Mouse (Mus musculus): ENCODE results near the gene Ifna1. TPM values are rescaled to one million over a fixed set of nuclear protein-coding genes. Genes with fewer than 3 reads are reported as not detected.

Ifna1 gene
- not detected for polyA plus RNA-seq (2014; fragmentation: Illumina TruSeq; extraction: RNeasy Lipid Tissue Mini Kit (QIAGEN cat#74804); ENCODE audit: low read depth, low replicate concordance)

GRCm38 (mm10) chr4:88849698-88850097 lies at the start of gene Ifna1:
Gene Ifna1, plus strand, starts transcription at chr4:88850087.

GRCm38 (mm10) chr4:88802954-88803353 lies 46.9 kb upstream of the Ifna1 start, which contains the start of gene Gm13287:
Gene Gm13287, plus strand, starts transcription at chr4:88803254.

GRCm38 (mm10) chr4:88805231-88805630 lies 44.7 kb upstream of the Ifna1 start, which contains the start of gene Gm13288:
Gene Gm13288, plus strand, starts transcription at chr4:88805531.

GRCm38 (mm10) chr4:88815928-88816327 lies 34.0 kb upstream of the Ifna1 start, which contains the start of gene Ifna7:
Gene Ifna7, plus strand, starts transcription at chr4:88816228.

GRCm38 (mm10) chr4:88819659-88820058 lies 30.2 kb upstream of the Ifna1 start, which contains the start of gene Ifna11:
Gene Ifna11, plus strand, starts transcription at chr4:88819959.

GRCm38 (mm10) chr4:88827116-88827515 lies 22.8 kb upstream of the Ifna1 start, which contains the start of gene Ifna6:
Gene Ifna6, plus strand, starts transcription at chr4:88827416.

GRCm38 (mm10) chr4:88835225-88835624 lies 14.7 kb upstream of the Ifna1 start, which contains the start of gene Ifna5:
Gene Ifna5, plus strand, starts transcription at chr4:88835525.

GRCm38 (mm10) chr4:88841438-88841911 lies 8.4 kb upstream of the Ifna1 start, which contains the start of gene Ifna4:
Gene Ifna4, plus strand, starts transcription at chr4:88841861.

GRCm38 (mm10) chr4:88880101-88880500 lies 30.2 kb downstream of the Ifna1 start, which contains the start of gene Ifne:
Gene Ifne, minus strand, starts transcription at chr4:88880201.

Other genes starting within 250 kb of the Ifna1 start
- gene Ifna12, start 246.7 kb upstream of the Ifna1 start, polyA plus RNA-seq (2014; fragmentation: Illumina TruSeq; extraction: RNeasy Lipid Tissue Mini Kit (QIAGEN cat#74804); ENCODE audit: low read depth, low replicate concordance): not detected
- not detected for gene C87499, start 215.7 kb upstream of the Ifna1 start, polyA plus RNA-seq (2014; fragmentation: Illumina TruSeq; extraction: RNeasy Lipid Tissue Mini Kit (QIAGEN cat#74804); ENCODE audit: low read depth, low replicate concordance)
- gene Ifna13, start 205.6 kb upstream of the Ifna1 start, polyA plus RNA-seq (2014; fragmentation: Illumina TruSeq; extraction: RNeasy Lipid Tissue Mini Kit (QIAGEN cat#74804); ENCODE audit: low read depth, low replicate concordance): not detected
- not detected for gene Ifna16, start 173.2 kb upstream of the Ifna1 start, polyA plus RNA-seq (2014; fragmentation: Illumina TruSeq; extraction: RNeasy Lipid Tissue Mini Kit (QIAGEN cat#74804); ENCODE audit: low read depth, low replicate concordance)
- gene Ifna2, start 166.2 kb upstream of the Ifna1 start, polyA plus RNA-seq (2014; fragmentation: Illumina TruSeq; extraction: RNeasy Lipid Tissue Mini Kit (QIAGEN cat#74804); ENCODE audit: low read depth, low replicate concordance): not detected
- gene Ifnab, start 158.7 kb upstream of the Ifna1 start, polyA plus RNA-seq (2014; fragmentation: Illumina TruSeq; extraction: RNeasy Lipid Tissue Mini Kit (QIAGEN cat#74804); ENCODE audit: low read depth, low replicate concordance): not detected
- 0.62 TPM for gene Gm26566, start 128.3 kb upstream of the Ifna1 start, polyA plus RNA-seq (2014; fragmentation: Illumina TruSeq; extraction: RNeasy Lipid Tissue Mini Kit (QIAGEN cat#74804); ENCODE audit: low read depth, low replicate concordance)
- 33.9 TPM for gene Klhl9, start 127.6 kb upstream of the Ifna1 start, polyA plus RNA-seq (2014; fragmentation: Illumina TruSeq; extraction: RNeasy Lipid Tissue Mini Kit (QIAGEN cat#74804); ENCODE audit: low read depth, low replicate concordance)
- not detected for gene Gm13271, start 95.2 kb upstream of the Ifna1 start, polyA plus RNA-seq (2014; fragmentation: Illumina TruSeq; extraction: RNeasy Lipid Tissue Mini Kit (QIAGEN cat#74804); ENCODE audit: low read depth, low replicate concordance)
- gene Gm13283, start 90.0 kb upstream of the Ifna1 start, polyA plus RNA-seq (2014; fragmentation: Illumina TruSeq; extraction: RNeasy Lipid Tissue Mini Kit (QIAGEN cat#74804); ENCODE audit: low read depth, low replicate concordance): not detected
- not detected for gene Gm13290, start 76.3 kb upstream of the Ifna1 start, polyA plus RNA-seq (2014; fragmentation: Illumina TruSeq; extraction: RNeasy Lipid Tissue Mini Kit (QIAGEN cat#74804); ENCODE audit: low read depth, low replicate concordance)
- gene Gm13289, start 73.2 kb upstream of the Ifna1 start, polyA plus RNA-seq (2014; fragmentation: Illumina TruSeq; extraction: RNeasy Lipid Tissue Mini Kit (QIAGEN cat#74804); ENCODE audit: low read depth, low replicate concordance): not detected
- gene Gm13272, start 70.2 kb upstream of the Ifna1 start, polyA plus RNA-seq (2014; fragmentation: Illumina TruSeq; extraction: RNeasy Lipid Tissue Mini Kit (QIAGEN cat#74804); ENCODE audit: low read depth, low replicate concordance): not detected
- not detected for gene Ifnz, start 68.0 kb upstream of the Ifna1 start, polyA plus RNA-seq (2014; fragmentation: Illumina TruSeq; extraction: RNeasy Lipid Tissue Mini Kit (QIAGEN cat#74804); ENCODE audit: low read depth, low replicate concordance)
- gene Gm13276, start 64.4 kb upstream of the Ifna1 start, polyA plus RNA-seq (2014; fragmentation: Illumina TruSeq; extraction: RNeasy Lipid Tissue Mini Kit (QIAGEN cat#74804); ENCODE audit: low read depth, low replicate concordance): not detected
- gene Gm13277, start 61.5 kb upstream of the Ifna1 start, polyA plus RNA-seq (2014; fragmentation: Illumina TruSeq; extraction: RNeasy Lipid Tissue Mini Kit (QIAGEN cat#74804); ENCODE audit: low read depth, low replicate concordance): not detected
- not detected for gene Gm13278, start 58.5 kb upstream of the Ifna1 start, polyA plus RNA-seq (2014; fragmentation: Illumina TruSeq; extraction: RNeasy Lipid Tissue Mini Kit (QIAGEN cat#74804); ENCODE audit: low read depth, low replicate concordance)
- gene Gm13275, start 55.6 kb upstream of the Ifna1 start, polyA plus RNA-seq (2014; fragmentation: Illumina TruSeq; extraction: RNeasy Lipid Tissue Mini Kit (QIAGEN cat#74804); ENCODE audit: low read depth, low replicate concordance): not detected
- not detected for gene Gm13279, start 52.7 kb upstream of the Ifna1 start, polyA plus RNA-seq (2014; fragmentation: Illumina TruSeq; extraction: RNeasy Lipid Tissue Mini Kit (QIAGEN cat#74804); ENCODE audit: low read depth, low replicate concordance)
- gene Gm13285, start 50.4 kb upstream of the Ifna1 start, polyA plus RNA-seq (2014; fragmentation: Illumina TruSeq; extraction: RNeasy Lipid Tissue Mini Kit (QIAGEN cat#74804); ENCODE audit: low read depth, low replicate concordance): not detected
- gene Gm13287, start 46.8 kb upstream of the Ifna1 start, polyA plus RNA-seq (2014; fragmentation: Illumina TruSeq; extraction: RNeasy Lipid Tissue Mini Kit (QIAGEN cat#74804); ENCODE audit: low read depth, low replicate concordance): not detected
- not detected for gene Gm13288, start 44.6 kb upstream of the Ifna1 start, polyA plus RNA-seq (2014; fragmentation: Illumina TruSeq; extraction: RNeasy Lipid Tissue Mini Kit (QIAGEN cat#74804); ENCODE audit: low read depth, low replicate concordance)
- gene Ifna7, start 33.9 kb upstream of the Ifna1 start, polyA plus RNA-seq (2014; fragmentation: Illumina TruSeq; extraction: RNeasy Lipid Tissue Mini Kit (QIAGEN cat#74804); ENCODE audit: low read depth, low replicate concordance): not detected
- not detected for gene Ifna11, start 30.1 kb upstream of the Ifna1 start, polyA plus RNA-seq (2014; fragmentation: Illumina TruSeq; extraction: RNeasy Lipid Tissue Mini Kit (QIAGEN cat#74804); ENCODE audit: low read depth, low replicate concordance)
- gene Ifna6, start 22.7 kb upstream of the Ifna1 start, polyA plus RNA-seq (2014; fragmentation: Illumina TruSeq; extraction: RNeasy Lipid Tissue Mini Kit (QIAGEN cat#74804); ENCODE audit: low read depth, low replicate concordance): not detected
- not detected for gene Ifna5, start 14.6 kb upstream of the Ifna1 start, polyA plus RNA-seq (2014; fragmentation: Illumina TruSeq; extraction: RNeasy Lipid Tissue Mini Kit (QIAGEN cat#74804); ENCODE audit: low read depth, low replicate concordance)
- not detected for gene Ifna4, start 8.2 kb upstream of the Ifna1 start, polyA plus RNA-seq (2014; fragmentation: Illumina TruSeq; extraction: RNeasy Lipid Tissue Mini Kit (QIAGEN cat#74804); ENCODE audit: low read depth, low replicate concordance)
- not detected for gene Ifne, start 30.1 kb downstream of the Ifna1 start, polyA plus RNA-seq (2014; fragmentation: Illumina TruSeq; extraction: RNeasy Lipid Tissue Mini Kit (QIAGEN cat#74804); ENCODE audit: low read depth, low replicate concordance)